Mouse (Mus musculus) bone marrow, adult 2 months (tissue): ENCODE data around the gene Hsd11b1.

Experiments used
- CTCF ChIP-seq: fragments of 200-500 bp; IDR thresholded peaks from 2 replicates; pipeline ENCODE4 v1.5.1; 2011; ENCODE audit warnings: low read length, control low read depth; ENCODE audit not compliant: control insufficient read depth, insufficient read depth
- POLR2A ChIP-seq: fragments of 200-500 bp; IDR thresholded peaks from 2 replicates; pipeline ENCODE4 v1.6.1; 2011; ENCODE audit warnings: low read depth, mild to moderate bottlenecking, control low read depth, low read length, borderline replicate concordance; ENCODE audit not compliant: control insufficient read depth

GRCm38 (mm10) chr1:193305386-193305785 lies 41.5 kb upstream of the Hsd11b1 start:
- TF ChIP-seq POLR2A (no peak), CTCF (no peak)
